In the genomic region with DNA sequence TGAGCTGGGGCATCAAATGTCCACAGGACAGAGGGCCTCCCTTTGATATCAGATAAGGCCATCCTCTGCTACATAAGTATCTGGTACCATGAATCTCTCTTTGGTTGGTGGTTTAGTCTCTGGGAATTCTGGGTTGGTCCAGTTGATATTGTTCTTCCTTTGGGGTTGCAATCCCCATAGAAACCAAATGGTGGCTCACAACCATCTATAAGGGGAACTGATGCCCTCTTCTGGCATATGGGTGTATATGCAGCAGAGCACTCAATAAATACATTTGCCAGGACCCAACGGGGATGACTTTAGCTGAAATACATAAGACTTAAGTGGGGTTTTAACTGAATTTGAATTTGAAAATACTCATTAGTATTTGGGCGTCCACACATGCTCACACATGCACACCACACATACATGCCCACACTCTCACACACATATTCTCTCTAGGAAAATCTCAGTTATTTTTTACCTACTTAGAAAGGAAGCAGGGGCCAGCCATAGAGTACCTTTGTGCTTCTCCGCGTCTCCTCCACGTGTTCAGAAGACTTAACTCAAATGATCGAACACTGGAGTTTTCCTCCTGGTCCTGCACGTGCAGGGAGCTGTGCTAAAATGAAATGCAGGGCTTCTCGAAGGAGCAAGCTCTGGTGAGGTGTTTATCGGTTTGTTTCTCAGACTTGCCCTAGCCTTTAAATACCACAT, we compare ENCODE assay signal across 8 mouse cellular contexts. TPM values are rescaled to one million over a fixed set of nuclear protein-coding genes. Genes with fewer than 3 reads are reported as not detected.
DNase-seq lines count a peak whose midpoint lies in the region; ATAC-seq and TF ChIP-seq lines count a peak whose summit lies in the region.
"Had no signal": no experiment of that assay in that cellular context is flagged by ENCODE, and none has a peak within 500 bp of the region (broad histone marks: within the 10 kb centered on the region; RNA-seq: fewer than 3 reads in every experiment).

No protein-coding gene starts in this region.

- H3K4me3 ChIP-seq in lung, embryonic 14.5 days (ENCODE audit: low read depth, low read length): no peak overlapping the region

- H3K4me2 ChIP-seq in lung, embryonic 14.5 days: no peak overlapping the region

- ATAC-seq in lung, embryonic 14.5 days (ENCODE audit: insufficient read depth): 0 out of 2 replicates have a peak, but pooled peaks have one; percentile 18

- no peak overlapping the region for H3K27ac ChIP-seq in lung, embryonic 14.5 days (ENCODE audit: low read depth)

- peak; percentile 86 for DNase-seq in 416B (ENCODE audit: low read depth)
- DNase-seq in CD4-positive helper T cell, adult 2 months (ENCODE audit: low read depth, low spot score): peak; percentile 78
- DNase-seq in cerebellum, adult 9-11 months: peak; percentile 50
- DNase-seq in gastrocnemius, postnatal 10 days: peak; percentile 36
- DNase-seq in kidney, adult 9 months: peak; percentile 80
- DNase-seq in lung, embryonic 14.5 days: peak; percentile 91
- DNase-seq in right cerebral cortex, postnatal 10 days (ENCODE audit: low spot score in 2 of 2): peak; percentile 40 to 52

- H3K9me3 ChIP-seq in lung, embryonic 14.5 days (ENCODE audit: low read depth, low read length): no peaks in the 10 kb centered on the region

- no peaks in the 10 kb centered on the region for H3K36me3 ChIP-seq in lung, embryonic 14.5 days (ENCODE audit: insufficient read depth)

- WGBS in lung, embryonic 14.5 days: 46% methylated on average over 9 of the region's 9 CpGs

- no peaks in the 10 kb centered on the region for H3K27me3 ChIP-seq in lung, embryonic 14.5 days (ENCODE audit: insufficient read depth, low read length)

- peak; percentile 91 for TF ChIP-seq CTCF in lung, embryonic 14.5 days (IDR thresholded peaks at IDR 0.05; ENCODE audit: low read depth)

- H3K4me1 ChIP-seq in lung, embryonic 14.5 days (ENCODE audit: insufficient read depth): 0 out of 2 replicates have a peak, but pooled peaks cover 3% of the 10 kb centered on the region

- H3K9ac ChIP-seq in lung, embryonic 14.5 days: no peak overlapping the region

RNA-seq across cellular contexts. Expression of a gene that starts 11.5 kb away (rescaled TPM):
- 10 to 100 TPM in 1 of 2 experiments, 1 to 10 TPM in 1; 9.9 to 10.6 TPM for total RNA-seq in gastrocnemius, postnatal 10 days (2021)
- polyA plus RNA-seq in lung, embryonic 14.5 days (2014; fragmentation: Nextera tagmentation; extraction: Ambion mirVana): 48.4 and 58.0 TPM in 2 replicates

RNA-seq across cellular contexts. Expression of a gene that starts 36.4 kb away (rescaled TPM):
- total RNA-seq in gastrocnemius, postnatal 10 days (2021): not detected
- polyA plus RNA-seq in lung, embryonic 14.5 days (2014; fragmentation: Nextera tagmentation; extraction: Ambion mirVana): not detected in 2 replicates
- total RNA-seq: left cerebral cortex, adult 18-20 months had no signal

Comparison
In these comparisons a context has a peak if more than half of its experiments do, and no peak if none do; other contexts are left out.
1. DNase-seq: peak in every context shown above with its lines; median percentile 91 in lung, embryonic 14.5 days; 86 in 416B; 80 in kidney, adult 9 months; 78 in CD4-positive helper T cell, adult 2 months; 50 in cerebellum, adult 9-11 months; 46 in right cerebral cortex, postnatal 10 days; 36 in gastrocnemius, postnatal 10 days.